Mouse (Mus musculus) liver, embryonic 12.5 days (tissue): ENCODE results near the gene Tex28. TPM values are rescaled to one million over a fixed set of nuclear protein-coding genes. Genes with fewer than 3 reads are reported as not detected.

Experiments
- polyA plus RNA-seq: library from polyadenylated mRNA; unstranded; fragments of >200 nt; fragmentation: Nextera tagmentation; extraction: Ambion mirVana; gene quantifications from 2 replicates; pipeline ENCODE4 v1.2.1, GENCODE M21; 2016

Tex28 gene
- polyA plus RNA-seq, 1 experiment from 2014 or later: not detected

Other genes with a start within 250 kb of the Tex28 start
- gene Arhgap4, start 246.0 kb downstream of the Tex28 start, polyA plus RNA-seq: 7.1 and 8.6 TPM in 2 replicates
- 140 and 148 TPM in 2 replicates for gene Naa10, start 245.9 kb downstream of the Tex28 start, polyA plus RNA-seq
- 21.2 and 22.9 TPM in 2 replicates for gene Renbp, start 237.0 kb downstream of the Tex28 start, polyA plus RNA-seq
- 51.8 and 59.7 TPM in 2 replicates for gene Hcfc1, start 201.5 kb downstream of the Tex28 start, polyA plus RNA-seq
- gene Irak1, start 143.9 kb downstream of the Tex28 start, polyA plus RNA-seq: 44.6 and 45.8 TPM in 2 replicates
- not detected in 2 replicates for gene Opn1mw, start 40.4 kb downstream of the Tex28 start, polyA plus RNA-seq
- 8.1 and 9.4 TPM in 2 replicates for gene Mecp2, start 32.5 kb downstream of the Tex28 start, polyA plus RNA-seq
- gene Tktl1, start 9.4 kb upstream of the Tex28 start, polyA plus RNA-seq: not detected in 2 replicates
- gene Flna, start 82.0 kb upstream of the Tex28 start, polyA plus RNA-seq: 79.2 and 80.1 TPM in 2 replicates
- gene Emd, start 86.8 kb upstream of the Tex28 start, polyA plus RNA-seq: 10.1 and 11.6 TPM in 2 replicates
- gene Rpl10, start 103.0 kb upstream of the Tex28 start, polyA plus RNA-seq: 624 and 688 TPM in 2 replicates
- 33.4 and 36.5 TPM in 2 replicates for gene Taz, start 114.1 kb upstream of the Tex28 start, polyA plus RNA-seq
- 19.8 and 21.6 TPM in 2 replicates for gene Dnase1l1, start 114.5 kb upstream of the Tex28 start, polyA plus RNA-seq
- gene Atp6ap1, start 129.3 kb upstream of the Tex28 start, polyA plus RNA-seq: 76.4 and 77.9 TPM in 2 replicates
- gene Gdi1, start 137.2 kb upstream of the Tex28 start, polyA plus RNA-seq: 64.1 and 78.8 TPM in 2 replicates
- 44.3 and 44.5 TPM in 2 replicates for gene Fam50a, start 145.2 kb upstream of the Tex28 start, polyA plus RNA-seq
- 2.4 and 2.6 TPM in 2 replicates for gene Plxna3, start 161.2 kb upstream of the Tex28 start, polyA plus RNA-seq
- 67.1 and 69.0 TPM in 2 replicates for gene Lage3, start 185.8 kb upstream of the Tex28 start, polyA plus RNA-seq
- 50.1 and 50.7 TPM in 2 replicates for gene Ubl4a, start 205.4 kb upstream of the Tex28 start, polyA plus RNA-seq
- 9.7 and 9.9 TPM in 2 replicates for gene Slc10a3, start 205.5 kb upstream of the Tex28 start, polyA plus RNA-seq
- 10.7 and 12.4 TPM in 2 replicates for gene Fam3a, start 225.4 kb upstream of the Tex28 start, polyA plus RNA-seq
- gene Ikbkg, start 225.5 kb upstream of the Tex28 start, polyA plus RNA-seq: 21.6 and 22.4 TPM in 2 replicates